Mouse (Mus musculus): ENCODE results near the gene Mcrip1.
A peak's percentile ranks its signal among the peaks of the same experiment; 100 is the strongest.
"Not testable (repeated sequence)": the region's sequence is repeated elsewhere in the genome, so short reads cannot be mapped to it uniquely, and the experiment has no call there.

The Mcrip1 gene

GRCm38 (mm10) chr11:120549168-120549945 is at the start of gene Mcrip1:
Mcrip1 (minus strand) TSS chr11:120549727.
- peak; percentile 88 to 96 for DNase-seq (ENCODE audit: low spot score in 2 of 2)

- DNase-seq (ENCODE audit: low spot score in 2 of 2) = no peak
These were observed 49.5 kb upstream of the Mcrip1 start for GRCm38 (mm10) chr11:120598990-120599549.

- peak; percentile 89 to 96 for DNase-seq (ENCODE audit: low spot score in 2 of 2)
These were observed 48.9 kb upstream of the Mcrip1 start, which contains the start of the genes Alyref and Anapc11 for GRCm38 (mm10) chr11:120598283-120598989. Alyref (minus strand) TSS chr11:120598365. Anapc11 (plus strand) TSS chr11:120598421.

- DNase-seq (ENCODE audit: low spot score in 2 of 2) = peak; percentile 42 to 54
These were observed 48.0 kb upstream of the Mcrip1 start for GRCm38 (mm10) chr11:120597240-120598235.

- no peak for DNase-seq (ENCODE audit: low spot score in 2 of 2)
These were observed 39.0 kb upstream of the Mcrip1 start for GRCm38 (mm10) chr11:120588531-120588930.

- no peak for DNase-seq (ENCODE audit: low spot score in 2 of 2)
These were observed 34.4 kb upstream of the Mcrip1 start for GRCm38 (mm10) chr11:120583937-120584336.

GRCm38 (mm10) chr11:120582982-120583293 is 33.4 kb upstream of the Mcrip1 start:
- DNase-seq (ENCODE audit: low spot score in 2 of 2) = not testable (repeated sequence)

- DNase-seq (ENCODE audit: low spot score in 2 of 2) = peak; percentile 44 to 72
These were observed 32.9 kb upstream of the Mcrip1 start for GRCm38 (mm10) chr11:120582268-120582981.

- peak; percentile 87 to 89 for DNase-seq (ENCODE audit: low spot score in 2 of 2)
These were observed 32.2 kb upstream of the Mcrip1 start, which contains the start of gene Arhgdia for GRCm38 (mm10) chr11:120581490-120582267. Arhgdia (minus strand) TSS chr11:120581624.

- peak; percentile 69 for DNase-seq (ENCODE audit: low spot score in 2 of 2)
These were observed 31.4 kb upstream of the Mcrip1 start for GRCm38 (mm10) chr11:120580871-120581331.

- peak; percentile 47 to 66 for DNase-seq (ENCODE audit: low spot score in 2 of 2)
These were observed 30.7 kb upstream of the Mcrip1 start for GRCm38 (mm10) chr11:120580190-120580589.

GRCm38 (mm10) chr11:120579316-120580107 is 30.0 kb upstream of the Mcrip1 start:
- peak; percentile 83 to 87 for DNase-seq (ENCODE audit: low spot score in 2 of 2)

- DNase-seq (ENCODE audit: low spot score in 2 of 2) = peak in 1 of 2 experiments; percentile 32
These were observed 29.2 kb upstream of the Mcrip1 start for GRCm38 (mm10) chr11:120578694-120579243.

GRCm38 (mm10) chr11:120578024-120578693 is 28.6 kb upstream of the Mcrip1 start:
- DNase-seq (ENCODE audit: low spot score in 2 of 2) = peak in 1 of 2 experiments; percentile 21

- DNase-seq (ENCODE audit: low spot score in 2 of 2) = peak in 1 of 2 experiments; percentile 25
These were observed 27.9 kb upstream of the Mcrip1 start for GRCm38 (mm10) chr11:120577211-120578023.

- DNase-seq (ENCODE audit: low spot score in 2 of 2) = no peak
These were observed 26.9 kb upstream of the Mcrip1 start for GRCm38 (mm10) chr11:120576365-120576981.

- no peak for DNase-seq (ENCODE audit: low spot score in 2 of 2)
These were observed 26.4 kb upstream of the Mcrip1 start for GRCm38 (mm10) chr11:120575940-120576339.

All from spleen, postnatal 10 days (tissue).